Mouse (Mus musculus): Measurements from ENCODE around the gene Olfr341.

Gene Olfr341

GRCm38 (mm10) chr2:36482368-36482767 lies at the start of gene Olfr341:
Olfr341 (minus strand) TSS chr2:36482468.
- ChIA-PET POLR2A (no interaction called here), CTCF (no interaction called here)

DNA sequence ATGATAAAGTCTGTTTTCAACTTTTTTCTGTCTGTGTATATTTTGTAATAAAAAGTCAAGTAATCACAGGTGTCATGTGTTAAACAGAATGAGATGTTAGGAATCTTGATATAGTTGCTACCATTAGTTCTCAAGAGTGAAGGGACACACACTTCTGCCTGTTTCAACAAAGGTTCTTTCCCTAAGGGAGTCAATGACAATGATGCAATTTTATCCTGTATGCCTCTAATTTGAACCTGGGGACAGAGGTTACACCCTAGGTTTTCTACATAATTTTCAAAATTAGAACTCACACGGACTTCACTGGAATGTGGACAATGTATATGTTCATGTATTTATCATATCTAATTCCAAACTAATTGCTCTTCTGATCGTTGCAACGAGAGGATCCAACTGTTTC lies 42.4 kb upstream of the Olfr341 start, which contains the start of gene Olfr342:
TSS of gene Olfr342 (plus strand) at position 301 of the 400 bp plus-strand sequence.
- POLR2A ChIA-PET, result no interaction called here
- CTCF ChIA-PET, result no interaction called here

GRCm38 (mm10) chr2:36473634-36474033 lies 8.6 kb downstream of the Olfr341 start:
- POLR2A ChIA-PET, result no interaction called here
- CTCF ChIA-PET, result no interaction called here

- CTCF ChIA-PET, result no interaction called here
These were observed 30.0 kb downstream of the Olfr341 start, which contains the start of gene Olfr340 for GRCm38 (mm10) chr2:36452287-36452686. Olfr340 (plus strand) TSS chr2:36452587.

More at GRCm38 (mm10) chr2:36452287-36452686, 30.0 kb downstream of the Olfr341 start, which contains the start of gene Olfr340:
- POLR2A ChIA-PET, result no interaction called here
